Mouse (Mus musculus) midbrain, embryonic 14.5 days (tissue): ENCODE data around the gene Ube2r2. TPM values are rescaled to one million over a fixed set of nuclear protein-coding genes. Genes with fewer than 3 reads are reported as not detected.

Experiments
- ATAC-seq: fragments of 200-750 bp; cut with Nextera tagmentation; 2 replicates; pipeline ENCODE4 v1.8.0; 2017; ENCODE audit warnings: moderate number of reproducible peaks, moderate library complexity; ENCODE audit not compliant: low FRiP score, low TSS enrichment
- DNase-seq: peaks from one replicate; pipeline ENCODE4 v3.0.0-alpha.2; 2015
- H3K27ac ChIP-seq: fragments of 300-500 bp; sonication (generic); replicated peaks from 2 replicates; pipeline ENCODE4 v1.5.1; 2014; ENCODE audit warnings: mild to moderate bottlenecking, low read depth, low read length, moderate library complexity
- H3K27me3 ChIP-seq: fragments of 300-500 bp; sonication (generic); 2 replicates; pipeline ENCODE4 v1.6.1; 2014; ENCODE audit warnings: low read length, control low read depth, mixed read lengths; ENCODE audit not compliant: control insufficient read depth, insufficient read depth
- H3K36me3 ChIP-seq: fragments of 300-500 bp; sonication (generic); 2 replicates; pipeline ENCODE4 v1.6.1; 2014; ENCODE audit warnings: low read length, control low read depth; ENCODE audit not compliant: control insufficient read depth, insufficient read depth
- H3K4me1 ChIP-seq: fragments of 300-500 bp; sonication (generic); 2 replicates; pipeline ENCODE4 v1.6.1; 2014; ENCODE audit warnings: mild to moderate bottlenecking, antibody characterized with exemption, low read length, control low read depth; ENCODE audit not compliant: control insufficient read depth, insufficient read depth
- H3K4me2 ChIP-seq: fragments of 300-500 bp; sonication (generic); 2 replicates; pipeline ENCODE4 v1.6.1; 2014; ENCODE audit warnings: mild to moderate bottlenecking, low read length, moderate library complexity
- H3K4me3 ChIP-seq: fragments of 300-500 bp; sonication (generic); replicated peaks from 2 replicates; pipeline ENCODE4 v1.5.1; 2014; ENCODE audit warnings: low read depth, low read length
- H3K9ac ChIP-seq: fragments of 300-500 bp; sonication (generic); replicated peaks from 2 replicates; pipeline ENCODE4 v1.6.1; 2014; ENCODE audit warnings: mild to moderate bottlenecking, low read length, moderate library complexity
- H3K9me3 ChIP-seq: fragments of 300-500 bp; sonication (generic); 2 replicates; pipeline ENCODE4 v1.6.1; 2016; ENCODE audit warnings: low read length, control low read depth, mixed read lengths; ENCODE audit not compliant: control insufficient read depth
- WGBS: fragments of 180-500 bp; shearing (Covaris S2); extraction: QIAGEN DNeasy Blood & Tissue Kit; methylation state at CpG from one replicate; pipeline ENCODE4 v1.1.7; 2014; 5-methylcytosine and 5-hydroxymethylcytosine counted together
- polyA plus RNA-seq: library from polyadenylated mRNA; unstranded; fragments of >200 nt; fragmentation: Nextera tagmentation; extraction: Ambion mirVana; gene quantifications from 2 replicates; pipeline ENCODE4 v1.2.1, GENCODE M21; 2014

Ube2r2 gene
- polyA plus RNA-seq = 75.7 and 80.7 TPM in 2 replicates

DNA sequence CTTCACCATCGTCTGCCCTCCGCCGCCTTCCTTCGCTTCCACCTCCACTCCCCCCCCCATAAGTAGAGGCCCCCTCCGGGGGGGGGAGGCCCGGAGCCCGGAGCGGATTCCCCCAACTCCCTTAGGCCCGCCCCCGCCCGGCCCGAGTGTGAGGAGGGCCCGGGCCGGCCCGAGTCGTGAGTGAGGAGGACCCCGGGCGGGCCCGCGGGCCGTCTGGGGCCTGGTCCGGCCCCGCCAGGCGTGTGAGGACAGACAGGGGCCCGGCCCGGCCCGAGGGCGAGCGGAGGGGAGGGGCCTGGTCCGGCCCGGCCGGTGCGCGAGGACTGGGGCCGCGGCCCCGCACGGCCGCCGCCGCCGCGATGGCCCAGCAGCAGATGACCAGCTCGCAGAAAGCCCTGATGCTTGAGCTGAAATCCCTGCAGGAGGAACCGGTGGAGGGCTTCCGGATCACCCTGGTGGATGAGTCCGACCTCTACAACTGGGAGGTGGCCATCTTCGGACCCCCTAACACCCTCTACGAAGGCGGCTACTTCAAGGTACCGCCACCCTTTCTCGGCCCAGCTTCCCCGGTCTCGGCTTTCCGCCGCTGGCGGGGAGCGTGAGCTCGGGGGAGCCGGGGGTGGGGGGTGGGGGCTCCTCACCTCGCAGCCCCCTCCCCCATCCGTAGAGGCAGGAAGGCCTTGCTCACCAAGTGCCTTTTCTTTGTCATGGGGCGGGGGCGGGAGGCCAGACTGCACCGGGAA, at the start of gene Ube2r2:
Gene Ube2r2, plus strand, starts transcription at position 33 of the 743 bp plus-strand sequence.
- H3K4me3 ChIP-seq = peak within 1 kb of the TSS; percentile 93
- H3K36me3 ChIP-seq = peaks cover 6% of the 10 kb centered on the region
- H3K4me1 ChIP-seq = peaks cover 6% of the 10 kb centered on the region
- peak within 1 kb of the TSS; percentile 99 for H3K27ac ChIP-seq
- peak; percentile 77 for DNase-seq
- H3K4me2 ChIP-seq = peak within 1 kb of the TSS; percentile 70
- peak; percentile 81 for ATAC-seq
- H3K27me3 ChIP-seq = no peaks in the 10 kb centered on the region
- peak within 1 kb of the TSS; percentile 100 for H3K9ac ChIP-seq
- under 1% methylated on average over 60 of the region's 65 CpGs for WGBS
- no peaks in the 10 kb centered on the region for H3K9me3 ChIP-seq

DNA sequence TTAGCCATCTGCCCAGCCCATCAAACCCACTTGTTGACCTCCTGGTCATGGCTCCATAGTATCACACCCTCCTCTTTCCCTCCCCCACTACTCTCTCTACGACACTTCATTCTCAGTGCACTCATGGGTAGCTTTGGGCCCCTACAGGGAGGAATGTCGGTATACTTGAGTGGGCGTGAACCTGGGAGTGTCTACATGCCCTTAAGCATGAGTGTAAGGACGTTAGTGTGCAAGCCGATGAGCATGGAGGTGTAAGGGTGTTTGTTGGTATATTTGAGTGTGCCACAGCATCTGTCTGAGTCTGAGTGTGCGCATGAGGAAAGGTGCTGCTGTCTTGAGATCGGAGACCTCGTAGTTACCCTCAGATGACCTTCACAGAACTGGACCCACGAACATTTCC, 48.6 kb upstream of the Ube2r2 start:
- ATAC-seq (no peak), DNase-seq (no peak)
- Histone ChIP-seq H3K27ac (no peak overlapping the region), H3K4me2 (no peak overlapping the region), H3K9ac (no peak overlapping the region), H3K4me1 (no peaks in the 10 kb centered on the region), H3K9me3 (no peaks in the 10 kb centered on the region), H3K27me3 (no peaks in the 10 kb centered on the region), H3K4me3 (no peak overlapping the region), H3K36me3 (no peaks in the 10 kb centered on the region)
- 81% methylated on average over 9 of the region's 9 CpGs for WGBS

DNA sequence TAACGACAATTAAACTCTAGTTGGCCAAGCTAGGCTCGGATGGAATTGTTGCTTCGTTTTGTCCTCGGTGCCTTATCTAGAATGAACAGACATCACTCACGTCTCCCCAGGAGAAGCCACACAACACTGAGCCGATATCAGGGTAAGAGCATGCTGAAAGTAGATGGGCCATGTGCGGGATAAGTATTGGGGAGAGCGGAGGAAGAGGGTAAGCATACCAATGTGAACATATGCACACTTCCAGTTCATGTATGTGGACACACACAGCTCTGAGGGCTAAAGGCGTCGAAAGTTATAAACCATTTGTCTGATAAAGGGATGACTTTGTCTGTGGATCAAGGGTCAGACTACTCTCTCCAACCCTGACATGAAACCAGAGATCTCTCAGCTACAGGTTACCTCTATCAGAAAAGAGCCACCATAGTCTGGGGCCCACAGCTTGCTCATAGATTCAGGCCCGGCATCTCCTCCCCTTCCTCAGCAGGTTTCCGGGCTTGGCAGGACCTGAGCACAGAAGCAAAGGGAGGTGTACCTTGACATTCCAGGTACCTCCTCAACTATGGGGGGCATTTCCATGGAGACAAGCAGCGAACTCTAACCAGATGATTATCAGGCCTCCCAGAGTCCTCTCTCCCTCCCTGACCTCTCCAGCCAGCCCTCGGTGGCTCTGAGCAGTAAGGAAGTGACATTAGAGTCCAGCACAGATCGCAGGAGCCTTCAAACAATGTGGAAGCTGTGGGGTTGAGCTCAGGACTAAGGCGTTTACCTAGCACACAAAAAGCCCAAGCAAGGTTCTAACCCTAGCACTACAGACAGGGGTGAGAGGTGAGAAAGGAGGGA, 47.9 kb upstream of the Ube2r2 start:
- Histone ChIP-seq H3K27me3 (no peaks in the 10 kb centered on the region), H3K27ac (no peak overlapping the region), H3K9ac (no peak overlapping the region), H3K4me3 (no peak overlapping the region), H3K9me3 (no peaks in the 10 kb centered on the region), H3K36me3 (no peaks in the 10 kb centered on the region), H3K4me1 (no peaks in the 10 kb centered on the region), H3K4me2 (no peak overlapping the region)
- 88% methylated on average over 16 of the region's 16 CpGs for WGBS
- ATAC-seq (no peak), DNase-seq (no peak)

DNA sequence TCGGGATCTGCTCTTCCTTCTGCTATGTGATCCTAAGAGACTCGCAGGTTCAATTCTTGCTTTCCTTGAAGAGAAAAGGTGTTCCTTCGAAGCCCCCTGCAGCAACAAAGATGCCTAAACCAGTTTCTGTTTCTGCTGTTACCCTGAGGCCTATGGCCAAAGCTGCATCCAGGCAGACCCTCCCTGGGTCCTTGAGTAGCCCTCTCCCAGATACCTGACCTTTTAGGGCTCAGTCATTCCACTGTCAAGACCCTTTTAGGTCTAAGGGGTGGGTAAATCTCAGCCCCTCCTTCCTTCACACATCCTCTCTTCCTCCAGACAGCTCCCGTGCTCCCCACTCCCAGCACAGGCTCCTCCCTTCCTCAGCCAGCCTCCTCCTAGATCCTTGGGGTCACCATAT, 46.4 kb upstream of the Ube2r2 start:
- DNase-seq (no peak), ATAC-seq (no peak)
- no peak overlapping the region for H3K4me2 ChIP-seq
- H3K4me3 ChIP-seq = no peak overlapping the region
- H3K27ac ChIP-seq = no peak overlapping the region
- no peaks in the 10 kb centered on the region for H3K9me3 ChIP-seq
- H3K36me3 ChIP-seq = no peaks in the 10 kb centered on the region
- no peak overlapping the region for H3K9ac ChIP-seq
- no peaks in the 10 kb centered on the region for H3K4me1 ChIP-seq
- 82% methylated on average over 4 of the region's 4 CpGs for WGBS
- H3K27me3 ChIP-seq = no peaks in the 10 kb centered on the region

DNA sequence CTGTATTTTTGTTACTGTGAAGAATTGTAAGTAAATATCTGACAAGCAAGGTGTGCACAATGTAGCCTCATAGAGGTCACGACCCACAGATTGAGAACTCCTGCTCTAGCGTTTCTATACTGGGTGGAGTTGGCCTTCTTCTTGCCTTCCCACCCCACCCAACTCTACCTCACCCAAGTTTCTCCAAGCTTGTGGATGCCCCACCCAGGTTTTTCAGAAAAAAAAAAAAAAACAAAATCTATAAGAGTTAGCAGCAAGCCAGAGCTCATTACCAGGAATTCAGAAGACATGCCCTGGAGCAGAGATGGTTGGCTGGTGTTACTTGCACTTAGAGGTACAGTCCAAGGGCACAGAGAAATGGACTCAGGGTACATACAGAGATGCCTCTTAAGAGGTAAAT, 45.8 kb upstream of the Ube2r2 start:
- H3K27ac ChIP-seq = no peak overlapping the region
- H3K9me3 ChIP-seq = no peaks in the 10 kb centered on the region
- DNase-seq (no peak), ATAC-seq (no peak)
- no peak overlapping the region for H3K9ac ChIP-seq
- H3K4me1 ChIP-seq = no peaks in the 10 kb centered on the region
- H3K36me3 ChIP-seq = no peaks in the 10 kb centered on the region
- no peaks in the 10 kb centered on the region for H3K27me3 ChIP-seq
- 87% methylated on average over 2 of the region's 2 CpGs for WGBS
- H3K4me3 ChIP-seq = no peak overlapping the region
- no peak overlapping the region for H3K4me2 ChIP-seq

DNA sequence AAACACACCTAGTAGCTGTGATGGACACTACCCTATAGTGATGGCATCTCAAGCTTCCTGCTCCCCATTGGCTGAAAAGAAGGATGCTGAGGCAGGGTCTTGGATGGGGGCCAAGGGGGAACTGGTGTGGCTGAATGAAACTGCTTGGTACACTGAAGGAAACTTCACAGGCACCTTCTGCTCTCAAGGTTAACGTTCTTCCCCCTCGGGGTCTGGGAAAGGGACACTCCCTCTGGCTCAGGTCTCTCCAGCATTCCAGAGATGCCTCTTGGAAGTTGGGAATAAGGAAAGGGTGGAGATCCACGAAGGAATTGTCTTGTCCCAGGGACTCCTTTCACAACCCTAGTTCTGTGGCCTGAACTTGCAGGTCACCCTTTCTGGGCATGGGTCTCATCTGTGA, 44.2 kb upstream of the Ube2r2 start:
- Histone ChIP-seq H3K27ac (no peak overlapping the region), H3K27me3 (peaks cover 5% of the 10 kb centered on the region; the same call in 1 of the 2 replicates), H3K4me3 (no peak overlapping the region), H3K9me3 (no peaks in the 10 kb centered on the region), H3K4me2 (no peak overlapping the region), H3K4me1 (no peaks in the 10 kb centered on the region), H3K9ac (no peak overlapping the region), H3K36me3 (no peaks in the 10 kb centered on the region)
- ATAC-seq (no peak), DNase-seq (no peak)
- WGBS = 66% methylated on average over 3 of the region's 3 CpGs

DNA sequence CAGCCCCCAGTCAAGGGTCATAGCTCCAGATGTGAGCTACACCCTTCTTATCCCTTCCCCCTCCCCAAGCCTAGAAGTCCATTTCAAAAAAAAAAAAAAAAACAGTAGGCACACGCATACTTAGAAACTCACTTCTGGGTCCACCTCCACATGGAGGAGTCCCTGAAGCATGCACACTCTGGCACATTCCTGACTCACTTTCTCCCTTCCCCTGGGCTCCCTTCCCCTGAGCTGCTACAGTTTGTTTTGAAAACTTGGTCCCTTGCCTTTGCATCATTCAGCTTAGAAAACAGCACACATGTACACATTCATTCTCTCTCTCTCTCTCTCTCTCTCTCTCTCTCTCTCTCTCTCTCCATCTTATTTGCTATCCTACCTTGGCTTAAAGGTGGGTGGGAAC, 42.6 kb upstream of the Ube2r2 start:
- Histone ChIP-seq H3K9ac (no peak overlapping the region), H3K27ac (no peak overlapping the region), H3K36me3 (no peaks in the 10 kb centered on the region), H3K4me2 (no peak overlapping the region), H3K9me3 (no peaks in the 10 kb centered on the region), H3K27me3 (peaks cover 17% of the 10 kb centered on the region), H3K4me1 (no peaks in the 10 kb centered on the region), H3K4me3 (no peak overlapping the region)
- DNase-seq (no peak), ATAC-seq (no peak)
- 89% methylated on average over 1 of the region's 1 CpGs for WGBS

DNA sequence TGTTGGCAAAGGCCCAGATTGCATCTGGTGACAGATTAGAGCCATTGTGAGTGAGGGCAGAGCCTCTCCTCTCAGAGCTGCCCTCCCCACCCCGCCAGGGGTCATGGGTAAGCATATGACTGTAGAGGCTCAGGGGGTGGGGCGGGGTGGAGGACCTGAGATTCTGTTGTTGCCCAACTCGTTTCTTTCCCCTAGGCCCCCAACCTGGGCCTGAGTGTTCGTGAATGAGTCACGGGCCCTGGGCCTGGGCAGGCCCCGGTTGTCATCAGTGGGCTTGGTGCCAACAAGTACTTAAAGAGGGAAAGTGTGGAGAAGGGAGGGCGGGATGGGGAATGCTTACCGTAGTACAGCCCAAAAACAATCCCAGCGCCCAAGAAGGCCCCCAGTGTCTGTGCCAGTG, 41.2 kb upstream of the Ube2r2 start:
- 69% methylated on average over 9 of the region's 9 CpGs for WGBS
- H3K4me3 ChIP-seq = no peak overlapping the region

More for the DNA sequence above, 41.2 kb upstream of the Ube2r2 start:
- Histone ChIP-seq H3K9me3 (no peaks in the 10 kb centered on the region), H3K27ac (no peak overlapping the region), H3K9ac (no peak overlapping the region), H3K27me3 (peaks cover 17% of the 10 kb centered on the region), H3K4me2 (no peak overlapping the region), H3K4me1 (peaks cover 8% of the 10 kb centered on the region; the same call in 1 of the 2 replicates), H3K36me3 (no peaks in the 10 kb centered on the region)
- peak; percentile 19 for DNase-seq
- ATAC-seq = no peak
